Mouse (Mus musculus) heart, adult 2 months (tissue): ENCODE results near the gene Rad52. TPM values are rescaled to one million over a fixed set of nuclear protein-coding genes. Genes with fewer than 3 reads are reported as not detected.

Source experiments
- DNase-seq, 2 experiments: peaks; one replicate each; pipeline ENCODE4 v3.0.0; 2021
- H3K27ac ChIP-seq: fragments of 200-600 bp; 2 replicates; pipeline ENCODE4 v1.8.1; 2022
- H3K27me3 ChIP-seq: fragments of 200-500 bp; 2 replicates; pipeline ENCODE4 v1.6.1; 2012; ENCODE audit warnings: mild to moderate bottlenecking, low read length, inconsistent platforms, mixed read lengths; ENCODE audit not compliant: control insufficient read depth, insufficient read depth
- H3K36me3 ChIP-seq: fragments of 200-500 bp; 2 replicates; pipeline ENCODE4 v1.6.1; 2012; ENCODE audit warnings: low read length, inconsistent platforms; ENCODE audit not compliant: control insufficient read depth, insufficient read depth
- H3K4me1 ChIP-seq: fragments of 200-500 bp; 2 replicates; pipeline ENCODE4 v1.6.1; 2011; ENCODE audit warnings: low read length; ENCODE audit not compliant: control insufficient read depth, insufficient read depth
- H3K4me3 ChIP-seq: fragments of 200-600 bp; 2 replicates; pipeline ENCODE4 v1.8.1; 2022
- H3K79me2 ChIP-seq: fragments of 200-500 bp; replicated peaks from 2 replicates; pipeline ENCODE4 v1.6.1; 2012; ENCODE audit warnings: mild to moderate bottlenecking, inconsistent platforms, low read length, moderate library complexity, mixed read lengths; ENCODE audit not compliant: control insufficient read depth, insufficient read depth
- H3K9ac ChIP-seq: fragments of 200-500 bp; 2 replicates; pipeline ENCODE4 v1.6.1; 2012; ENCODE audit warnings: low read depth, mild to moderate bottlenecking, control low read depth, inconsistent platforms, low read length, mixed read lengths
- CTCF ChIP-seq: fragments of 200-600 bp; IDR thresholded peaks from 2 replicates; pipeline ENCODE4 v1.8.1; 2022; ENCODE audit warnings: antibody characterized with exemption, mild to moderate bottlenecking, moderate library complexity
- EP300 ChIP-seq: fragments of 200-500 bp; IDR thresholded peaks from 2 replicates; pipeline ENCODE4 v1.6.1; 2011; ENCODE audit warnings: low read depth, low read length, control low read depth; ENCODE audit not compliant: insufficient read depth
- POLR2A ChIP-seq: fragments of 200-500 bp; IDR thresholded peaks from 2 replicates; pipeline ENCODE4 v1.6.1; 2011; ENCODE audit warnings: mild to moderate bottlenecking, low read depth, low read length, control low read depth; ENCODE audit not compliant: insufficient read depth
- WGBS: fragments of 180-500 bp; shearing (Covaris S2); methylation state at CpG from one replicate; pipeline ENCODE4 v1.1.7; 2018; 5-methylcytosine and 5-hydroxymethylcytosine counted together
- intact Hi-C: fragments of 180-260 bp; cut with DNase I; formaldehyde crosslinking; loops from one replicate; pipeline ENCODE4 v1.15.1; 2025
- polyA plus RNA-seq: library from polyadenylated mRNA; depleted of rRNA; stranded (reverse); fragments of >200 nt; gene quantifications from 2 replicates; pipeline ENCODE4 v1.2.3, GENCODE M21; 2012
- total RNA-seq, 2 experiments: library from RNA; stranded (reverse); gene quantifications; 2 replicates each; pipeline ENCODE4 v1.2.3; 2021

The Rad52 gene
- total and polyA plus RNA-seq, 3 experiments, result 7.9 to 13.1 (median 10.8) TPM

DNA sequence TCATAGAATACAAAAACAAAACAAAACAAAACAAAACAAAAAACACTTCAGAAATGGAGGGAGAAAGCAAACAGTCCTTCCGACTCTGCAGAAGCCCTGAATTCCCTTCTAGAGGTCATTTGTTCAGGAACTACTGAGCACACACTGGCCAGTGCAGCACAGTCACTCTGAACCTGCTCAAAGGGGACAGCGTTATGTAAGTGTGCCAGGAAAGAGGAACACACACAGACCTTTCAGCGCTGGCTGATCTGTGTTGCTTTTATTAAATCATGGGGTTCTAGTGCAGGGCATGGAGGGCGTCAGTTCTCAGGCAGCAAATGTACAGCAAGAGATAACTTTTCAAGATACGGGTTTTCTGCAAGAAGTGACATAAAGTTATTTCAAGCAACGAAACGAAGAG is 19.3 kb upstream of the Rad52 start:
- no peak overlapping the region for H3K4me3 ChIP-seq
- H3K9ac ChIP-seq, result no peak overlapping the region
- H3K27ac ChIP-seq, result no peak overlapping the region
- H3K27me3 ChIP-seq, result no peaks in the 10 kb centered on the region
- no peaks in the 10 kb centered on the region for H3K79me2 ChIP-seq
- H3K36me3 ChIP-seq, result no peaks in the 10 kb centered on the region
- TF ChIP-seq CTCF (no peak), POLR2A (no peak), EP300 (0 out of 2 replicates have a peak, but pooled peaks have one; percentile 32)
- WGBS, result 54% methylated on average over 7 of the region's 7 CpGs
- no peak for DNase-seq
- no peaks in the 10 kb centered on the region for H3K4me1 ChIP-seq
- intact Hi-C loops, result no loop called here

DNA sequence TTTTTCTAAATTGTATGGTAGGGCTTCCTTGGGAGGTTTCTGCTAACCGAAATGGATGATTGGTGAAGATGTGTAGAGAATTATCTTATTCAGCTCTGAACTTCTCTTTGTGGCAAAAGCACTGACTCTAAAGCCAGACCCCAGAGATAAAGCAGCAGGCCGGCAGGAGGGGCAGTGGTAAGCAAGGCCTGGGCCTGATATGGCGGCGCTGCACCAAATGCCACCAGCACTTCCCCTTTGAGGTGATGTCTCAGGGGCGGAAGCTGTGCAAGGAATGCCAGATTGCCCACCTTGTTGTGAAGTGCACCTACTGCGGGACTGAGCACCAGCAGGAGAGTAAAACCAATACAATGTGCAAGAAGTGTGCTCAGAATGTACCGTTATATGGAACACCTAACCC is 9.8 kb upstream of the Rad52 start:
- H3K27me3 ChIP-seq, result no peaks in the 10 kb centered on the region
- no peak for DNase-seq
- no peaks in the 10 kb centered on the region for H3K79me2 ChIP-seq
- intact Hi-C loops, result no loop called here
- H3K9ac ChIP-seq, result no peak overlapping the region
- H3K4me1 ChIP-seq, result no peaks in the 10 kb centered on the region
- WGBS, result 74% methylated on average over 7 of the region's 7 CpGs
- no peak overlapping the region for H3K4me3 ChIP-seq
- H3K27ac ChIP-seq, result no peak overlapping the region
- no peaks in the 10 kb centered on the region for H3K36me3 ChIP-seq
- TF ChIP-seq POLR2A, result no peak
- TF ChIP-seq EP300, result no peak
- TF ChIP-seq CTCF, result no peak

- intact Hi-C loops, result loop anchor here (2.0 to 5.0 kb wide), 2 partner anchors 54 to 416 kb away; partner anchors contain the start of gene Erc1
- Histone ChIP-seq H3K4me1 (peaks cover 1% of the 10 kb centered on the region; the same call in 1 of the 2 replicates), H3K4me3 (peak overlapping the region; percentile 69), H3K27ac (peak overlapping the region; percentile 88), H3K79me2 (peaks cover 2% of the 10 kb centered on the region), H3K9ac (peak overlapping the region; percentile 98), H3K27me3 (no peaks in the 10 kb centered on the region), H3K36me3 (no peaks in the 10 kb centered on the region)
- no peak for DNase-seq
- no peak for TF ChIP-seq EP300
- TF ChIP-seq CTCF, result no peak
- TF ChIP-seq POLR2A, result no peak
- 9% methylated on average over 15 of the region's 15 CpGs for WGBS
These were observed 737 bp downstream of the Rad52 start for GRCm38 (mm10) chr6:119903081-119903789.

DNA sequence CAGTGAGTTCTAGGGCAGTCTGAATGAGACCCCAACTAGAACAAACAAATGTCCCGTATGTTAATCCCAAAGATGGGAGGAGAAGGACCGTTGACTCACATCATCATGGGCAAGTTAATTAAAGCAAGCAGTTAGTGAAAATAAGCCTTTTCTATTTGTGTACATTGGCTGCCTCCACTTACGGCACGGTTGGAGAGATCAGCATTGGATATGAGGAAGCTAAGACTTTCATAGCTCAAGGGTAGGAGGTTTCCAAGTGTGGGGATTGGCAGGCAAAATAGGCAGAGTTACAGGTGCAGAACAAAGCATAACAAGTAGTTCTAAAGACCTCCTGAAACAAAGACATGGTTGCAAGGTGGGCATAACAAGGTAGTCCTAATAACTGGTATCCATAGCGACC is 3.0 kb downstream of the Rad52 start:
- no peak for TF ChIP-seq EP300
- no peak for TF ChIP-seq POLR2A
- TF ChIP-seq CTCF, result no peak
- WGBS, result 89% methylated on average over 5 of the region's 5 CpGs
- no peak for DNase-seq
- no peaks in the 10 kb centered on the region for H3K27me3 ChIP-seq
- H3K36me3 ChIP-seq, result no peaks in the 10 kb centered on the region
- H3K4me3 ChIP-seq, result no peak overlapping the region
- intact Hi-C loops, result no loop called here
- peaks cover 1% of the 10 kb centered on the region; the same call in 1 of the 2 replicates for H3K4me1 ChIP-seq
- no peak overlapping the region for H3K27ac ChIP-seq
- peaks cover 4% of the 10 kb centered on the region for H3K79me2 ChIP-seq
- no peak overlapping the region for H3K9ac ChIP-seq

GRCm38 (mm10) chr6:119912046-119912445 is 9.5 kb downstream of the Rad52 start:
- 74% methylated on average over 5 of the region's 5 CpGs for WGBS
- no peaks in the 10 kb centered on the region for H3K27me3 ChIP-seq
- intact Hi-C loops, result no loop called here
- no peak overlapping the region for H3K27ac ChIP-seq
- no peak for TF ChIP-seq EP300
- TF ChIP-seq POLR2A, result no peak
- no peak for TF ChIP-seq CTCF
- H3K4me1 ChIP-seq, result no peaks in the 10 kb centered on the region
- H3K4me3 ChIP-seq, result no peak overlapping the region
- no peak for DNase-seq
- no peak overlapping the region for H3K9ac ChIP-seq
- H3K36me3 ChIP-seq, result no peaks in the 10 kb centered on the region; the same call in 1 of the 2 replicates
- H3K79me2 ChIP-seq, result peaks cover 4% of the 10 kb centered on the region

GRCm38 (mm10) chr6:119915710-119916109 is 13.2 kb downstream of the Rad52 start:
- no peaks in the 10 kb centered on the region; the same call in 1 of the 2 replicates for H3K36me3 ChIP-seq
- TF ChIP-seq POLR2A (no peak), CTCF (no peak), EP300 (no peak)
- 93% methylated on average over 5 of the region's 5 CpGs for WGBS
- H3K4me1 ChIP-seq, result no peaks in the 10 kb centered on the region
- intact Hi-C loops, result no loop called here
- no peak for DNase-seq
- H3K9ac ChIP-seq, result no peak overlapping the region
- no peaks in the 10 kb centered on the region for H3K27me3 ChIP-seq
- no peak overlapping the region for H3K27ac ChIP-seq
- no peak overlapping the region for H3K4me3 ChIP-seq
- H3K79me2 ChIP-seq, result peaks cover 2% of the 10 kb centered on the region; the same call in 1 of the 2 replicates
